Mouse (Mus musculus) lung, adult 2 months (tissue): Measurements from ENCODE around the gene Tacc3.

Experiments used
- CTCF ChIP-seq: fragments of 200-500 bp; IDR thresholded peaks from 2 replicates; pipeline ENCODE4 v1.5.1; 2011; ENCODE audit warnings: mild to moderate bottlenecking, low read length, control low read depth; ENCODE audit not compliant: insufficient read depth
- POLR2A ChIP-seq: fragments of 200-500 bp; IDR thresholded peaks from 2 replicates; pipeline ENCODE4 v1.6.1; 2011; ENCODE audit warnings: low read depth, mild to moderate bottlenecking, control low read depth, low read length, borderline replicate concordance; ENCODE audit errors: extremely low read depth

- no peak for TF ChIP-seq POLR2A
- no peak for TF ChIP-seq CTCF
Measured at GRCm38 (mm10) chr5:33707163-33707562, 49.2 kb downstream of the Tacc3 start.
